Mouse (Mus musculus) v-Abl transformed pro-B cells (cell line): Measurements from ENCODE around the gene Cfap73.

Experiments
- in situ Hi-C, 2 experiments: fragments of 400-800 bp; cut with MboI; formaldehyde crosslinking; loops; one replicate each; pipeline ENCODE4 v1.15.1; 2025; ENCODE audit not compliant: unreplicated experiment in 2 of 2

The Cfap73 gene

DNA sequence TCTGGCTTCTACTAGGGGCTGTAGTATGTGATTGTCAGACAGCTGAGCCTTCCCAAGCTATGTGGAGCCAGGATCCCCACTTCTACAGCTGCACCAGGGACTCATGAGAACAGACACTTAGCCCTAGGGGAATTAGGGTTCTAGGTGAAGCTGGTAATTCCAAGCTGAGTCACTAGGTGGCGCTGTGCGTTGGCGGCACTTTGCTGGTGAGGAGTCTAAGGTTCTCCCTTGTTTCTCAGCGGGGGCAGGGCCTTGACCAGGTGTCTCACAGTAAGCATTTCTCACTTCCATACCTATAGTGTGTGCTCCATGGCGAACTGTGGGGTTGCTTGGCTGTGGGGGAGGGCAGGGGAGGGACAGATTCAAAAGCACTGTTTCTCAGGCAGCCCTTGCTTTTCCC, 14.8 kb downstream of the Cfap73 start:
- in situ Hi-C loops: loop anchor here (5.0 to 25.0 kb wide), 5 partner anchors 58 to 482 kb away; partner anchors contain the start of genes Dtx1 (in 2 of the 2) and Oas2 (in 2 of the 2)

DNA sequence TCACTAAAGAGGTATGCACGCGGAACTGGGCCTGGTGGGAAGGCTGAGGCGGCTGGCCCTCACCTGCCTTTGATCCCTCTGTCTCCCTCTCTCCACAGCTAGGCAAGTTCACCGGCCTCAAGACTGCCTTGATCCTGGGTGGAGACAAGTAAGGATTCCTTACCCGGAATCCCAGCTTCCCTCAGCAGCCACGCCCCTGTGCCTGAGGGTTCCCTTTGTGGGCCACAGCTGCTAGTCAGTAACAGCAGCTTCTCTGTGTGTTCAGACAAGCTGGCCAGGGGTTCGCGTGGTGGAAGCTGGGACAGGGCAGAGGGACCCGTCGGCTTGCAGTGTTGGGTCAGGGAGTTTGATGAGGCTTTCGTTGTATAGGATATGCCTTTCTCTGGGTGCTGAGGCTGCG, 15.3 kb downstream of the Cfap73 start:
- in situ Hi-C loops: loop anchor here (5.0 to 25.0 kb wide), 5 partner anchors 59 to 481 kb away; partner anchors contain the start of genes Dtx1 (in 2 of the 2) and Oas2 (in 2 of the 2)

DNA sequence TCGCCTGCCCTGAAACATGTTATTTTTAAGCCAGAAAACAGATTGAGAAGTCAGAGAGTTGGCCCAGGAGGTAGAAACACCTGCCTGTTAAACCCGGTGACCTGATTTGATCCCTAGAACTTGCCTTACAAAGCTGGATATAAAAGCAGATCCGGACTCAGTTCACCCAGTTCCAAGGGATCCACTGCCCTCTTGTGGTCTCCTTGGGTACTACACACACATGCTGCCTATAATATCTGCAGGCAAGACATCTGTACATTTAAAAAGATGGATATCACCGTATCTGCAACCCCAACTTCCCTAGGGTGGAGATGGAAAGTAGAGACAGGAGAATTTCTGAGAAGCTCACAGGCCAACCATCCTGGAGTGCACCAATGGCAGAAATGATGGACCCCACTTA, 18.1 kb downstream of the Cfap73 start:
- in situ Hi-C loops: loop anchor here (5.0 to 25.0 kb wide), 5 partner anchors 61 to 479 kb away; partner anchors contain the start of genes Dtx1 (in 2 of the 2) and Oas2 (in 2 of the 2)

DNA sequence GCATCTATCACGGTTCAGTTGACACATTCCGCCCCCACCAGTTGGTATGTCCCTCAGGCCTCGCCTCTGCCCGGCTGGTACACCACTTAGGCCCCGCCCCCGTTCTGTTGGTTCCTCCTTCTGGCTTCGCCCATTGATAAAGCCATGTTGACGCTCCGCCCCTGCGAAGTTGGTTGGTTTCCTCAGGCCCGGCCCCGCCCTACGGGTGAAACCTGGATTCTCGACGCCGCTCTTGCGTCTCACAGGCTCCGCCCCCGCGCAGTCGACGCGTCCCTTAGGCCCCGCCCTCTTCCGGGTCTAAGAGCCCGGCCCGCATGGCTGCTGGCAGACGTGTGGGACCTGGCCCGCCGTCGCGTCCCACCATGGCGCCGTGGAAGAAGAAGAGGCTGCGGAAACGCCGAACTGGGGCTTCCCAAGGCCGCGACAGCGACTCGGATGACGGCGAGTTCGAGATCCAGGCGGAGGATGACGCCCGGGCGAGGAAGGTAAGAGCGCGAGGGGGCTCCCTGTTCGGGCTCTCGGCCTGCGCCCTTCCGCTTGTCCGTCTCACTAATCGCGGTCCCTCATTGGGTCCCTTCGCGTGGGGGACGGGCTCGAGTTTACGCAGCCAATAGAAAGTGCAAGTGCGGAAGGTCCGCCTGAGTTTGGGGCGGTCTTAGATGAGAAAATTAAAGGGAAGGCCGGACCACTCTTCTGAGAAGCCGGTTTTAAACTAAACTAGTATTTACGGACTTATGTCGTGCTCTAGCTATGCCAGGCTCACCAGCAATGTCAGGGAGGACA, 21.0 kb downstream of the Cfap73 start:
- in situ Hi-C loops: loop anchor here in 1 of 2 experiments (10.0 to 25.0 kb wide), 2 partner anchors 132 to 476 kb away; partner anchors contain the start of gene Oas2

DNA sequence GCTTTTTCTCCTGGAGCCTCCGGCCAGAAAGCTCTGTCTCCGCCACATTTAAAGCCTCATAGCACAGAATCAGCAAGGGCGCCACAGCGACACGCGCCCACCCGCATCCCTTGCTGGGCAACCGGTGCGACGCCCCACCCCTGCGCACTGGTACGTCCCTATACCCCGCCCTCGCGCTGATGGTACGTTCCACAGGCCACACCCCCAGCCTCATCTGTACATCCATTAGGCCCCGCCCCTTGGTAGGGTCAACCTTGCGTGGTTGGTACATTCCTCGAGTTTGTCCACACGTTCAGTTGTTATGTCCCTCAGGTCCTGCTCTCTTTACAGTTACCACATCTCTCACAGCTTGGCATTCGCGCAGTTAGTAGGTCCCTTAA, 21.6 kb downstream of the Cfap73 start, which contains the start of the genes Rita1 and Ddx54:
TSS of gene Rita1 (minus strand) at position 148 of the 380 bp plus-strand sequence.
TSS of gene Ddx54 (plus strand) at position 298 of the 380 bp plus-strand sequence.
- in situ Hi-C loops: loop anchor here in 1 of 2 experiments (10.0 to 25.0 kb wide), 2 partner anchors 132 to 475 kb away; partner anchors contain the start of gene Oas2

DNA sequence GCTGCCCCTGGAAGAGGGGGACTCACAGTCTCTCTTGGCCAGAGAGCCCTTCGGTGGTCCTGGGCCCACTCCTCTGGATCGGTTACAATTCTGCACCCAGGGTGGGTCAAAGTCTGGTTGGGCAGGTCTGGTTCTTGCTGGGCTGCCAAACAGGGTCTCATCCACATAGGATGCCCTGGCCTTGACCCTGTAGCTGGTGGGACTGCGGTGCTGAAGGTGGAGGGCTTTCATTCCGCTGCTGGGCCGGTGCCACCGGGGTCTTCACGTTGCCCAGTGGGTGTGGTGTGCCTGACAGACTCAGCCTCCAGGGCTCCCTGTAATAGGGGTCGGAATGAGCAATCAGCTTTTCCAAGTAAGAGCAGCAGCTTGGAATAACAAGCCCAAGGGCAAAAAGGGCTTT, 22.6 kb downstream of the Cfap73 start:
- in situ Hi-C loops: loop anchor here in 1 of 2 experiments (10.0 to 25.0 kb wide), 2 partner anchors 133 to 474 kb away; partner anchors contain the start of gene Oas2

DNA sequence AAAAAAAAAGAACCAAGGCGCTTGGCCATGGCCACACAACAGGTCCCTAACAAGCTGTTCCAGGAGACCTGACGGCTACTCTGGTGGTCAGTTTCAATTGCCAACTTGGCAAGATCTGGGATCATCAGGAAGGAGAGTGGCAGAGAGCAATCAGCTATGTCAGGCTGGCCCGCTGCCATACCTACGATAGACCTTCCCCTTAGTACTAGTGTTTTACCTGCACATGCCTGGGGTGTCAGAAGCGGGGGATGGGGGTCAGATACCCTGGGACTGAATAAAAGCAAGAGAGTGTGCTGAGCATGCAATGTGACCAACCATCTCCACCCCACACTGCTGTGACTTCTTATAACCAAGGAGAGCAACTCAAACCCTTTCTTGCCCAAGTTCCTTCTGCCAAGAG, 23.1 kb downstream of the Cfap73 start:
- in situ Hi-C loops: loop anchor here in 1 of 2 experiments (10.0 to 25.0 kb wide), 2 partner anchors 134 to 474 kb away; partner anchors contain the start of gene Oas2

DNA sequence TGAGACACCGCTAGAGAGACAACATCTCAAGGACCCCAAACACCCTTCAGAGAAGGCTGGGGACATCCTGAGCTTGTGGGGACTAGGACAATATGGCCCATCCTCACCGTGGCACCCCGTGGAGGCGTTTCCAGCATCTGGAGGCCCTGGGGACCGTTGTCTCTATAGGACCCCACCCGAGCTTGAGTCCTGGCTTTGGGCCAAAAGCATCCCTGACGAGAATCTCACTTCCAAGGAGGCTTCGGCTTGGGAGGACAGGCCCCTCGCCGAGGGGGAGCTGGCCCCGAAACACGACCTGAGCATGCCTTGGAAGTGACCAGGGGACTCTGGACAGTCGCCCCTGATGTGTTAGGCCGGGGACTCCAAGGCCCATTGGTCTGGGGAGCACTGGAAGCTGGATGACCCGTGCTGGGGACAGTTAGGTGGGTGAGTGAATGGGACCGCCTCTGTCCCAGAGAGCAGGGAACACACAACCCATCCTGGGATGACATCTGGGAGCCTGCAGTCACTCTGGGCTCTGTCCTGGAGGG, 24.7 kb downstream of the Cfap73 start:
- in situ Hi-C loops: loop anchor here (5.0 to 25.0 kb wide), 4 partner anchors 105 to 485 kb away; partner anchors contain the start of gene Plbd2 (in 2 of the 2)

DNA sequence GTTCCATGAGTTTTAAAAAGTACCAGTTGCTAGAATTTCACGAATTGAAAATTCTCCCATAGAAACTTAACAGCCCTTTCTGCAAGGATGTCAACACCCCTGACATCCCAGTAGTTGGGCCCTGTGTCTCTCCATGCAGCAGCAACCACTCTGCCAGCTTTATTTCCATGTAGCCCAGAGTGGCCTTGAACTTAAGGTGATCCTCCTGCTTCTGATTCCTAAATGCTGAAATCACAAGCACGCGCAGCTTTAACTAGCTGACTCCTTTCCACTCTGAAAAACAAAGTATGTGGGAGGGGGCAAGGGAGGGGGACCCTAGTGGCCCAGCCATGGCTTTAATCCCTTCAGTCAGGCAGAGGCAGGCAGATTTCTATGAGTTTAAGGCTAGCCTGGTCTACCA, 26.7 kb downstream of the Cfap73 start:
- in situ Hi-C loops: loop anchor here (5.0 to 25.0 kb wide), 4 partner anchors 103 to 483 kb away; partner anchors contain the start of gene Plbd2 (in 2 of the 2)

DNA sequence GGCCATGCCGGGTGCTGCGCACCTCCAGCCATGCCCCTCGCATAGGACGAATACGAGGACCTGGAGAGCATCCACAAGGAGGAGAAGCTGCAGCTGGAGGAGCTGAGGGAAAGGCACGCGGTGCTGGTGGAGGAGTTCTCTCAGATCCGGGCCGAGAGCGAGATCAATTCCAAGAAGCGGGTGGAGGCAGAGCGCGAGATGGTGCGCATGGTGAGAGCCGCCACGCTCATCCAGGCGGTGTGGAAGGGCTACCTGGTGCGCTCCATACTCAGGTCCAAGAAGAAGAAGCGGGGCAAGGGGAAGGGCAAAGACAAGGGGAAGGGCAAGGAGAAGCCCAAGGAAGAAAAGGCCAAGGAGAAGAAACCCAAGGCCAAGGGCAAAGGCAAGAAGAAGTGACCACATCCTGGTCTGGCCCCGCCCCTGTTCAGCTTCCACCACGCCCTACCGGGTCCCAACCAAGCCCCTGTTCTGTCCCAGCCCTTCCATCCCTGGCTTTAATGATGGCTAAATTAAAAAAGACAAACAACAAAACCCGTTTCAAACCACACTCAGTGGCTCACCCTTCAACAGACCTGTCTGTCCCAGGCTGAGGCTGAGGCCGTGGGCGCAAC, 27.3 kb downstream of the Cfap73 start:
- in situ Hi-C loops: loop anchor here (5.0 to 25.0 kb wide), 4 partner anchors 102 to 482 kb away; partner anchors contain the start of gene Plbd2 (in 2 of the 2)

DNA sequence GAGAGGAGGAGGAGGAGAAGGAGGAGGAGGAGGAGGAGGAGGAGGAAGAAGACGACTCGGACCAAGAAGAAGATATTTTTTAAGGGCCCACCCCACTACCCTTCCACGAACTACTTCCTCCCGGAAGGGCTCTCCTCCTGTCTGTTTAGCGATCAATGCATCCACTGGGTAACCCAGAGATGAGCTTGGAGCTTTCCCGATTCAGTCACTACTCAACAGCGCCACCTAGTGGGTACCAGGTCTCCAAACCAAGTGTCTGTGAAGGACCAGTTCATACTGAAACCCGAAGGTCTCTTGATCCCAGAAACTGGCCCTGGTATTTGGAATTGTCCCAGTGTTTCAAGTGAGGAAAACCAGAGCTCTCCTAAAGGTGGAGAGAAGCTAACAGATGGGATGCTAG, 28.3 kb downstream of the Cfap73 start:
- in situ Hi-C loops: loop anchor here (5.0 to 25.0 kb wide), 4 partner anchors 101 to 481 kb away; partner anchors contain the start of gene Plbd2 (in 2 of the 2)

DNA sequence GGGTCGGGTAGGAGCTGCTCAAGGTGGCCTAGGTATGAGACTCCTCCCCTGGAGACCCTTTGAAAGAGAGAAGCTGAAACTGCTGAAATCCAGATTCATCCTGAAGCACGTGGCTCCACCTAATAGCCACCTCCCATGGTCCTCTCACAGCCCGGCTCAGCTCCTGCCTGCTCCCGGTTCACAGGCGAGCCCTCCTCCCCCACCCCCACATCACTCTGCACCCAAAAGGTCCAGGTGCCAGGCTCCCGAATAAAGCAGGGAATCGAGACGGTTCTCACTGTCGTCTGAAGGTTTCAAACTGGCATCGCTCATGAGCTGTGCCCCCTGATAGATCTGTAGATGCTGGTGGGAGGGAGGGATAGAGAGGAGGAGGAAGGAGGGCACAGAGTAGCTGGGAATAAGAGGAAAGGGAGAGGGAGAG, 28.8 kb downstream of the Cfap73 start:
- in situ Hi-C loops: loop anchor here (5.0 to 25.0 kb wide), 4 partner anchors 100 to 480 kb away; partner anchors contain the start of gene Plbd2 (in 2 of the 2)

DNA sequence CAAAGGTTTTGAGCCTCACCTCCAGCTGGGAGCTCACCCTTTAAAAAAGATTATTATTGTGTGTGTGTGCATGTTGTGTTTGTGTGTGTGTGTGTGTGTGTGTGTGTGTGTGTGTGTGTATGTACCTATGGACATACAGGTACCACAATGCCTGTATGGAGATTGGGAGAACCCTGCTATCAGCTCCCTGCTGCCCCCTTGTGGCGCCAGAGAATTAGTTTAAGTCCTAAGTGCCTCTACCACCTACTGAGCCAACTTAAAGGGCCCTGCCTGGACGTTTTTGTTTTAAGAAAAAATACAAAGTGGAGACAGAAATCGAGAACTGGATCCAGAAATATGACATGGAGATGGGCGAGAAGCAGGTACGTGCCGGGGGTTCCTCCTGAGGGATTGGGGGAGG, 29.2 kb downstream of the Cfap73 start:
- in situ Hi-C loops: loop anchor here (5.0 to 25.0 kb wide), 4 partner anchors 100 to 480 kb away; partner anchors contain the start of gene Plbd2 (in 2 of the 2)

DNA sequence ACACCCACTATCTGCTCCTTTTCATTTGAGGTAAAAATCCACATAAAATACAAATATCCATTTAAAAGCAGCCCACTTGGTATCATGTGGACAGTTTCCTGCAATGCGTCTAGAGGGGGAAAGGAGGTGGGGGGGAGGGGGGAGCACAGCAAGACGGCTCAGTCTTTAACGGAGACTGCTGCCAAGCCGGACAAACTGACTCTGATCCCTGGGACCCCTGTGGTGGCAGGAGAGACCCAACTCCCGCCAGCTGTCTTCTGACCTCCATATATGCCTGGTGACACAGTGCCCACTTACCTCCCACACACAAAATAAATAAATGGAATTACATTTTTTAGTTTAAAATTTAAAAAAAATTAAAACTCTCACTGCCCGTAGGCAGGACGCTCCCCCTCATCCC, 30.5 kb downstream of the Cfap73 start:
- in situ Hi-C loops: loop anchor here (10.0 to 25.0 kb wide), 3 partner anchors 99 to 479 kb away; partner anchors contain the start of gene Plbd2 (in 1 of the 2)

DNA sequence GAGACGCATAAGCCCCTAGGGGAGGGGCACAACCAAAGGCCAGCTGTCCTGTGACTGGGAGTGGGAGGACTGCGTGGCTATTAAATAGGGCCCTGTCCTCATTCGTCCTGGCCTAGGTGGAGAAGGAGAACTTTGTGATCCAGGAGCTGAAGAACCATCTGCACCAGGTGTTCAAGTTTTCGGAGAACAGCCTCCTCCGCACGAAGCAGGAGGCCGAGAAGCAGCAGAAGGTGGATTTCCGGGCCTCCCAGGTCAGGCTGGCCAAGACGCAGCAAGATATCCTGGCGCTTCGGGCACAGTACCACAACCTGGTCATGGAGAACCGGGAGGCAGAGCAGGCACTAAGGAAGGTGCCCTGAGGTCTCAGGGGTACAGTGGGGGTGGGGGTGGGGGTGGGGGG, 31.8 kb downstream of the Cfap73 start:
- in situ Hi-C loops: loop anchor here (10.0 to 25.0 kb wide), 3 partner anchors 97 to 477 kb away; partner anchors contain the start of gene Plbd2 (in 1 of the 2)

DNA sequence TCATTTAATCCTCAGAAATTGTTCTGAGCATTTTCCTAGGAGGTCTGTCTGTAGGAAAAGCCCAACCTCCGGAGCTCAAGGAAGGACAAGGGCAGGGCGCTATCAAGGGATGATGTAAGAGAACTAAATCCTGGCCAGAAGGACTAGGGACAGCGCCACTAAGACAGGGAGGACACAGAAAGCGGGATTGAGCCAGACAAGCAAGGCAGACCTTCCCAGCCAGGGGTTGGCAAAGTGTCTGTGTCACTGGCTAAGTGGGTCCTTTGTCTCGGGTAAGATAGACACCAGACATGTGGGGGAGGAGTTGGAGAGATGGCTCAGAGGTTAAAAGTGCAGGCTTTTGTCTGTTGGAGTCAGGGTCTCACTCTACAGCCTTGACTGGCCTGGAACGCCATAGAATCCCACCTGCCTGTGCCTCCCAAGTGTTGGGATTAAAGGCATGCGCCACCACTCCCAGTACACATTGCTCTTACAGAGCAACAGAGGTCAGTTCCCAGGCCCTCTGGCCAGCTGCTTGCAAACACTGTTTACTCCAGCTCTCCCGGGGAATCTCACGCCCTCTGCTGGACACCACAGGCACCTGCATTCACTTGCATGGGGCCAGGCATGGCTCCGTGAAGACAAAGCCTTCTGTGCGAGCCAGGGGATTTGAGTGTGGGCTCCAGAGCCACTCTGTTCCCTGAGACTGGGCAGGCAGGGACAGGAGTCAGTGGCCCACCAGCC, 32.9 kb downstream of the Cfap73 start:
- in situ Hi-C loops: loop anchor here (10.0 to 25.0 kb wide), 3 partner anchors 96 to 476 kb away; partner anchors contain the start of gene Plbd2 (in 1 of the 2)

DNA sequence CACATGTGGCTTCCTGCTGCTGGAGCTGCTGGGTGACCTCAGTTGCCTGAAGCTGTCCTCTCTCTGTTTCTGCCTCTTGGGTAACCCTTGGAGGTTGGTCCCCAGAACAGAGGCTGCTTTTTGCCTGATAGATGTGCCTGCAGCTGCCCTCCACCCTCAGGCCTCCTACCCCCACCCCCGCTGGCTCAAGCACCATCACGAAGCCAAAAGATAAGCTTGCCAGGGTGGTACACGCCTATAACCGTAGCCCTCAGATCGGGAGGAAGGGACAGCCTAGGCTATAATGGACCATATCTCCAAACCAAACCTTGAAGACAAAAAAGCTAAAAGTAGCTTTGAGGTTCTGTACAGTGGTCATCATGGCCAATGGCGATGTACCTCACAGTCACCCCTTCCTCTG, 34.4 kb downstream of the Cfap73 start:
- in situ Hi-C loops: loop anchor here (10.0 to 25.0 kb wide), 3 partner anchors 95 to 475 kb away; partner anchors contain the start of gene Plbd2 (in 1 of the 2)

DNA sequence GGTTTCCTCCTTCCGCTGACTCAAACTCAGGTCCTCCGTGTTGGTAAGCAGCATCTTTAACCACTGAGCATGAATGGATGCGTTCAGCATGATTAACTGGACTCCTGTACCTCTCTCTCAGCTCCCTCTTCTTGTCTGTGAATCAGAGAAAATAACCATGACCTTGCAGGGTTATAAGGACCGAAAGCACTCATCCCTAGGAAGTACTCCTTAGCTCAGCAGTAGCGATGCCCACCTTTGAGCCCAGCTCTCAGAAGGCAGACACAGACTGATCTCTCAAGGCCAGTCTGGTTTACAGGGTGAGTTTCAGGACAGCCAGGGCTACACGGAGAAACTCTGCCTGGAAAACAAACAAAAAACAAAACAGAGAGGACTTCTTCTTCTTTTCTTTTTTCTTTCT, 39.5 kb downstream of the Cfap73 start:
- in situ Hi-C loops: no loop called here

DNA sequence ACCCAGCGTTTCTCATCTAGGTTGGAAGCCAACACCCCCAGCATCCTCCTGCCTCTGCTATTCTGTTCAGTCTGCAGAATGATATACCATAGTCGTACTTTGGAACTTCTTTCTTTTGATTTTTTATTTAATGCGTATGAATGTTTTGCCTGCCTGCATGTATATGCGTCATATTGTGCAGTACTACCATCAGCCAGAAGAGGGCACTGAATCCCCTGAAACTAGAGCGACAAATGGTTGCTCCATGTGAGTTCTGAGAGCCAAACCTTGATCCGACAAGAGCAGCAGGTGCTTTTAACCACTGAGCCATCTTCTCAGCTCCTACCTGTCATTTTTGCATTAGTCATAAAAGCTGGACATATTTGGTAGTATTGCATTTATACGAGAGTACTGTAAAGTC, 41.9 kb downstream of the Cfap73 start:
- in situ Hi-C loops: no loop called here
